Mouse (Mus musculus) MEL (cell line): ENCODE measurements at regions not wholly inside any gene's neighbourhood (a gene's known extent, or its start where the extent isn't known, plus 50 kb on each side); places are given as distances from the start of the nearest gene placed in this dataset.

Source experiments
- DNase-seq: peaks from one replicate; pipeline ENCODE4 v3.0.0; 2011; ENCODE audit warnings: low read depth, low spot score
- H3K27ac ChIP-seq: 2 replicates; pipeline ENCODE4 v1.5.1; 2012; ENCODE audit warnings: low read depth, mild to moderate bottlenecking, control low read depth, low read length, moderate library complexity; ENCODE audit not compliant: control insufficient read depth
- H3K27me3 ChIP-seq, 2 experiments: fragments of 150-350 bp in 1 of 2; sonication (generic) in 1 of 2; 2 replicates each; pipeline ENCODE4 v1.6.1; 2012; ENCODE audit warnings: low read length in 2 of 2, mild to moderate bottlenecking in 2 of 2, improper control_type of control experiment in 1 of 2, moderate library complexity in 1 of 2; ENCODE audit not compliant: insufficient read depth in 2 of 2, control insufficient read depth in 1 of 2
- H3K36me3 ChIP-seq, 2 experiments: 2 replicates each; pipeline ENCODE4 v1.6.1; 2012 to 2014; ENCODE audit warnings: low read length in 2 of 2, improper control_type of control experiment in 1 of 2, inconsistent platforms in 1 of 2, mild to moderate bottlenecking in 1 of 2; ENCODE audit not compliant: insufficient read depth in 2 of 2, control insufficient read depth in 1 of 2
- H3K4me1 ChIP-seq, 2 experiments: fragments of 150-350 bp in 1 of 2; sonication (generic) in 1 of 2; 2 replicates each; pipeline ENCODE4 v1.6.1; 2012; ENCODE audit warnings: low read length in 2 of 2, improper control_type of control experiment in 1 of 2, mild to moderate bottlenecking in 1 of 2; ENCODE audit not compliant: insufficient read depth in 2 of 2, control insufficient read depth in 1 of 2
- H3K4me3 ChIP-seq, 2 experiments: fragments of 150-350 bp in 1 of 2; sonication (generic) in 1 of 2; 2 replicates each; pipeline ENCODE4 v1.5.1; 2012; ENCODE audit warnings: low read depth in 2 of 2, low read length in 2 of 2, mild to moderate bottlenecking in 2 of 2, moderate library complexity in 2 of 2, control low read depth in 1 of 2, improper control_type of control experiment in 1 of 2; ENCODE audit not compliant: control insufficient read depth in 1 of 2, insufficient read depth in 1 of 2
- H3K79me2 ChIP-seq: 2 replicates; pipeline ENCODE4 v1.6.1; 2012; ENCODE audit warnings: mild to moderate bottlenecking, low read length, moderate library complexity; ENCODE audit not compliant: control insufficient read depth, poor library complexity, insufficient read depth
- H3K9ac ChIP-seq: 2 replicates; pipeline ENCODE4 v1.6.1; 2012; ENCODE audit warnings: low read depth, mild to moderate bottlenecking, control low read depth, low read length, moderate library complexity; ENCODE audit not compliant: control insufficient read depth, poor library complexity, severe bottlenecking
- H3K9me3 ChIP-seq: fragments of 150-350 bp; sonication (generic); replicated peaks from 2 replicates; pipeline ENCODE4 v1.6.1; 2012; ENCODE audit warnings: mild to moderate bottlenecking, low read length, improper control_type of control experiment, moderate library complexity; ENCODE audit not compliant: insufficient read depth
- BHLHE40 ChIP-seq: IDR thresholded peaks from 2 replicates; pipeline ENCODE4 v1.6.1; 2012; ENCODE audit warnings: low read depth, mild to moderate bottlenecking, inconsistent platforms, low read length, improper control_type of control experiment, borderline replicate concordance
- CHD1 ChIP-seq: IDR thresholded peaks from 2 replicates; pipeline ENCODE4 v1.6.1; 2012; ENCODE audit warnings: low read depth, mild to moderate bottlenecking, inconsistent platforms, low read length, improper control_type of control experiment
- ELF1 ChIP-seq: IDR thresholded peaks from 2 replicates; pipeline ENCODE4 v1.6.1; 2014; ENCODE audit warnings: low read depth, mild to moderate bottlenecking, inconsistent platforms, low read length, improper control_type of control experiment, moderate library complexity
- GATA1 ChIP-seq: IDR thresholded peaks from 2 replicates; pipeline ENCODE4 v1.6.1; 2011; ENCODE audit warnings: low read depth, low read length, improper control_type of control experiment
- HCFC1 ChIP-seq: IDR thresholded peaks from 2 replicates; pipeline ENCODE4 v1.6.1; 2012; ENCODE audit warnings: low read depth, mild to moderate bottlenecking, inconsistent platforms, low read length, improper control_type of control experiment, moderate library complexity
- KAT2A ChIP-seq: conservative IDR thresholded peaks from 2 replicates; pipeline ENCODE4 v1.6.1; 2012; ENCODE audit warnings: low read depth, low read length, improper control_type of control experiment, inconsistent platforms
- MAX ChIP-seq: IDR thresholded peaks from 2 replicates; pipeline ENCODE4 v1.6.1; 2011; ENCODE audit warnings: low read length, improper control_type of control experiment
- MAZ ChIP-seq: IDR thresholded peaks from 2 replicates; pipeline ENCODE4 v1.6.1; 2012; ENCODE audit warnings: low read depth, mild to moderate bottlenecking, inconsistent platforms, low read length, improper control_type of control experiment
- MYB ChIP-seq: IDR thresholded peaks from 2 replicates; pipeline ENCODE4 v1.6.1; 2011; ENCODE audit warnings: mild to moderate bottlenecking, low read depth, low read length, improper control_type of control experiment
- MYC ChIP-seq: IDR thresholded peaks from 2 replicates; pipeline ENCODE4 v1.6.1; 2011; ENCODE audit warnings: low read depth, mild to moderate bottlenecking, low read length, improper control_type of control experiment, moderate library complexity
- NRF1 ChIP-seq: IDR thresholded peaks from 2 replicates; pipeline ENCODE4 v1.6.1; 2014; ENCODE audit warnings: low read depth, mild to moderate bottlenecking, inconsistent platforms, low read length, improper control_type of control experiment, moderate library complexity; ENCODE audit not compliant: poor library complexity, insufficient read depth, severe bottlenecking
- POLR2A ChIP-seq, 2 experiments: IDR thresholded peaks; 2 replicates each; pipeline ENCODE4 v1.6.1; 2011 to 2012; ENCODE audit warnings: low read length in 2 of 2, mild to moderate bottlenecking in 2 of 2, control low read depth in 1 of 2, improper control_type of control experiment in 1 of 2, low read depth in 1 of 2, moderate library complexity in 1 of 2; ENCODE audit not compliant: control insufficient read depth in 1 of 2, insufficient read depth in 1 of 2, poor library complexity in 1 of 2
- SIN3A ChIP-seq: IDR thresholded peaks from 2 replicates; pipeline ENCODE4 v1.6.1; 2012; ENCODE audit warnings: low read length, improper control_type of control experiment, inconsistent platforms
- TBP ChIP-seq: IDR thresholded peaks from 2 replicates; pipeline ENCODE4 v1.8.0; 2011; ENCODE audit warnings: low read depth, low read length, improper control_type of control experiment
- UBTF ChIP-seq: IDR thresholded peaks from 2 replicates; pipeline ENCODE4 v1.6.1; 2012; ENCODE audit warnings: low read depth, mild to moderate bottlenecking, inconsistent platforms, low read length, improper control_type of control experiment, moderate library complexity, borderline replicate concordance; ENCODE audit not compliant: insufficient read depth
- USF2 ChIP-seq, 2 experiments: IDR thresholded peaks; 2 replicates each; pipeline ENCODE4 v1.6.1; 2011 to 2012; ENCODE audit warnings: improper control_type of control experiment in 2 of 2, low read length in 2 of 2, borderline replicate concordance in 1 of 2, inconsistent platforms in 1 of 2, low read depth in 1 of 2, mild to moderate bottlenecking in 1 of 2; ENCODE audit not compliant: insufficient read depth in 1 of 2

DNA sequence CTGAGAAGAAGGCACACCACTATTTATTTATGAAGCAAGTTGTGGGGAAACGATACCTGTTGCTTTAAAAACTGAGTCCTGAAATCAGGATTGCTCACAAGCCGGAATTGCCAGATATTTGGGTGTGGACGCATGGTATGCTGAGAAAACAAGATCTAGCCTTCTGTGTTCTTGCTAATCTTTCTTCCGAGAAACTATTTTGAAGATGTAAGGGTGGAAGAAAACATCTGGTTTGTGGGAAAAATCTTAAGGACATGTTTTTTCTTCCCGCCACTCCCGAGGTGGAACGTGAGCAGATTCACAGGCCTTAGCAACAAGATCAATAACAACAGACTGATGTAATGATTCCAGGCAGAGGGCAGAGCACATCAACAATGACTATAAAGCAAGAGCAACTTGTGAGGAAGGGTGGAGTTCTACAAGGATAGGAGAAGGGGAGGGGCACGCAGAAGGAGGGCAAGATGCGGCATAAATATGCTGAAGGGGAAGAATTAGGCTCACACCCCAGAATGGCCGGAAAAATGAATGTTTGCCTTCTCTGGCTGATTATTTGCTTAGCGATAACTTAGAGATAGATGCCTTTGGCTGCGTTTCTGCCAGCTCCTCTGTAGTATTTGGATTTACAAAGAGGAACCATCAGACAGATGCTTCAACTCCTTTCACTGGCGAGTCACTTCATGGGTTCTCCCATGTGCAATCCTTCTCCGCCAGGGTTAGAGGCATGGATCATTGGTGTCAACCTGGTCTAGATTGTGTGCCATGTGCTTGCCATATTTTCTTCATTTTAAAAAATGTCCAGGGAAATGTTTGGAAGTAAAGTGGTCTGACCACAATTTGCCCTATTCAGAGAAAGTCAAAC lies 139.0 kb upstream of the Tgfbr2 start:
- Histone ChIP-seq H3K9me3 (no peaks in the 10 kb centered on the region), H3K79me2 (no peaks in the 10 kb centered on the region), H3K27me3 (no peaks in the 10 kb centered on the region), H3K36me3 (no peaks in the 10 kb centered on the region), H3K4me3 (no peak overlapping the region), H3K27ac (no peak overlapping the region), H3K4me1 (no peaks in the 10 kb centered on the region), H3K9ac (no peak overlapping the region)
- DNase-seq = no peak
- TF ChIP-seq UBTF (no peak), MAX (no peak), GATA1 (no peak), POLR2A (IDR thresholded peaks at IDR 0.05; ENCODE audit: control insufficient read depth in 1 of 2, insufficient read depth in 1 of 2, low read depth in 1 of 2, low read length in 2 of 2, poor library complexity in 1 of 2) (no peak), TBP (no peak)

DNA sequence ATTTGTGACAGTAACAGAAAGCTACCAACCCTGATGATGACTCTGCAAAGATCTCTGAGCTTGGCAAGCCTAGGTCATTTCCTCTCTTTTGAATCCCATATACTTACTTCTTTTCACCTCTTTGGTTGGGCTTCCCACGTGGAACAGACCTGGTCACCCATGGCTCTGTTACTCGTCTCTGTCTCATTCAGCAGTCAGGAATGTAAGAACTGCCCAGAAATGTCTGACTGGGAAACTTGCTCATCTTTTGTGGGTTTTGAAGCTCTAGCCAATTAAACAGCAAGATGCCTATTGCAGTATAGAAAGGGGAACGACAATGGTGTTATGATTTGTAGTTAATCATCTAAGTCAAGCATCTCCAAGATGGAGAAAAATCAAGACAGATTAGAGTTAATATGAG lies 136.2 kb upstream of the Tgfbr2 start:
- no peaks in the 10 kb centered on the region for H3K79me2 ChIP-seq
- no peaks in the 10 kb centered on the region for H3K36me3 ChIP-seq
- no peak overlapping the region for H3K4me3 ChIP-seq
- DNase-seq = no peak
- no peak for TF ChIP-seq TBP
- no peak for TF ChIP-seq ELF1
- no peak for TF ChIP-seq KAT2A
- TF ChIP-seq MYC = no peak
- no peak for TF ChIP-seq HCFC1
- TF ChIP-seq SIN3A = no peak
- no peak for TF ChIP-seq CHD1
- TF ChIP-seq POLR2A (IDR thresholded peaks at IDR 0.05; ENCODE audit: control insufficient read depth in 1 of 2, insufficient read depth in 1 of 2, low read depth in 1 of 2, low read length in 2 of 2, poor library complexity in 1 of 2) = no peak
- TF ChIP-seq NRF1 = no peak
- TF ChIP-seq MAZ = no peak
- no peak for TF ChIP-seq MYB
- no peak for TF ChIP-seq BHLHE40
- TF ChIP-seq USF2 (IDR thresholded peaks at IDR 0.05; ENCODE audit: borderline replicate concordance in 1 of 2, insufficient read depth in 1 of 2, low read depth in 1 of 2, low read length in 2 of 2) = no peak
- no peaks in the 10 kb centered on the region for H3K4me1 ChIP-seq
- H3K27ac ChIP-seq = no peak overlapping the region
- no peak overlapping the region for H3K9ac ChIP-seq
- H3K27me3 ChIP-seq = no peaks in the 10 kb centered on the region
- H3K9me3 ChIP-seq = no peaks in the 10 kb centered on the region
